In genomic region chr19:38397004-38397403, GRCm38 (mm10) we compare ENCODE assay signal across 9 mouse cellular contexts. TPM values are rescaled to one million over a fixed set of nuclear protein-coding genes. Genes with fewer than 3 reads are reported as not detected.
DNase-seq lines count a peak whose midpoint lies in the region; ATAC-seq and TF ChIP-seq lines count a peak whose summit lies in the region.
"Had no signal": no experiment of that assay in that cellular context is flagged by ENCODE, and none has a peak within 500 bp of the region (broad histone marks: within the 10 kb centered on the region; RNA-seq: fewer than 3 reads in every experiment).

No protein-coding gene starts in this region.

- no peaks in the 10 kb centered on the region for H3K36me3 ChIP-seq in lung, embryonic 14.5 days (ENCODE audit: insufficient read depth)
- no peaks in the 10 kb centered on the region for H3K36me3 ChIP-seq in forebrain, embryonic 11.5 days (ENCODE audit: control insufficient read depth, insufficient read depth, low read length)
- no peaks in the 10 kb centered on the region for H3K36me3 ChIP-seq in limb, embryonic 15.5 days
- no peaks in the 10 kb centered on the region for H3K36me3 ChIP-seq in stomach, embryonic 15.5 days

- H3K27me3 ChIP-seq in lung, embryonic 14.5 days (ENCODE audit: insufficient read depth, low read length): peaks cover 4% of the 10 kb centered on the region; the same call in 1 of the 2 replicates
- H3K27me3 ChIP-seq in forebrain, embryonic 11.5 days (ENCODE audit: control insufficient read depth, insufficient read depth, low read length): no peaks in the 10 kb centered on the region
- no peaks in the 10 kb centered on the region for H3K27me3 ChIP-seq in limb, embryonic 15.5 days
- H3K27me3 ChIP-seq in stomach, embryonic 15.5 days (replicated peaks): no peaks in the 10 kb centered on the region

- peak overlapping the region; percentile 59; the same call in 1 of the 2 replicates for H3K4me3 ChIP-seq in lung, embryonic 14.5 days (ENCODE audit: low read depth, low read length)
- peak overlapping the region; percentile 67 for H3K4me3 ChIP-seq in forebrain, embryonic 11.5 days (ENCODE audit: low read depth, low read length)
- H3K4me3 ChIP-seq in limb, embryonic 15.5 days: peak overlapping the region; percentile 69; the same call in 1 of the 2 replicates
- peak overlapping the region; percentile 72 for H3K4me3 ChIP-seq in stomach, embryonic 15.5 days (replicated peaks)

- H3K9me3 ChIP-seq in lung, embryonic 14.5 days (ENCODE audit: low read depth, low read length): no peaks in the 10 kb centered on the region
- no peaks in the 10 kb centered on the region for H3K9me3 ChIP-seq in forebrain, embryonic 11.5 days (ENCODE audit: control insufficient read depth, low read length)
- H3K9me3 ChIP-seq in limb, embryonic 15.5 days: no peaks in the 10 kb centered on the region
- no peaks in the 10 kb centered on the region for H3K9me3 ChIP-seq in stomach, embryonic 15.5 days

- peak overlapping the region; percentile 89 for H3K4me2 ChIP-seq in lung, embryonic 14.5 days
- H3K4me2 ChIP-seq in forebrain, embryonic 11.5 days (ENCODE audit: low read depth, low read length, severe bottlenecking): peak overlapping the region; percentile 73
- 0 out of 2 replicates have a peak overlapping the region, but pooled peaks have one; percentile 94 for H3K4me2 ChIP-seq in limb, embryonic 15.5 days
- H3K4me2 ChIP-seq in stomach, embryonic 15.5 days: peak overlapping the region; percentile 93

- no peak for ATAC-seq in lung, embryonic 14.5 days (ENCODE audit: insufficient read depth)
- ATAC-seq in forebrain, embryonic 11.5 days (replicated peaks; ENCODE audit: low FRiP score): no peak
- no peak for ATAC-seq in limb, embryonic 15.5 days (ENCODE audit: insufficient number of reproducible peaks, low FRiP score, low TSS enrichment, low read depth)
- ATAC-seq in stomach, embryonic 15.5 days (ENCODE audit: insufficient read depth, low FRiP score, low read depth): no peak
- no peak for ATAC-seq in megakaryocyte progenitor cell, adult 5-6 weeks (replicated peaks; ENCODE audit: poor library complexity)

- no peak for DNase-seq in lung, embryonic 14.5 days
- DNase-seq in lung, adult 18-20 months: no peak
- DNase-seq in forebrain, embryonic 11.5 days (ENCODE audit: low spot score): no peak
- DNase-seq in yolk sac, embryonic 10.5 days (ENCODE audit: low spot score): no peak
- no peak for DNase-seq in gastrocnemius, postnatal 25 days
- DNase-seq: right cerebral cortex, postnatal 25 days had no signal

- no peak overlapping the region for H3K27ac ChIP-seq in lung, embryonic 14.5 days (ENCODE audit: low read depth)
- H3K27ac ChIP-seq in forebrain, embryonic 11.5 days (ENCODE audit: low read depth, low read length): no peak overlapping the region
- no peak overlapping the region for H3K27ac ChIP-seq in limb, embryonic 15.5 days
- peak overlapping the region; percentile 21; the same call in 1 of the 2 replicates for H3K27ac ChIP-seq in stomach, embryonic 15.5 days

- no peak for TF ChIP-seq CTCF in lung, embryonic 14.5 days (IDR thresholded peaks at IDR 0.05; ENCODE audit: low read depth)

- no peaks in the 10 kb centered on the region for H3K4me1 ChIP-seq in lung, embryonic 14.5 days (ENCODE audit: insufficient read depth)
- 0 out of 2 replicates have a peak, but pooled peaks cover 2% of the 10 kb centered on the region for H3K4me1 ChIP-seq in forebrain, embryonic 11.5 days (replicated peaks; ENCODE audit: control insufficient read depth, insufficient read depth, low read length)
- H3K4me1 ChIP-seq in limb, embryonic 15.5 days: peaks cover 11% of the 10 kb centered on the region; the same call in 1 of the 2 replicates
- H3K4me1 ChIP-seq in stomach, embryonic 15.5 days: peaks cover 3% of the 10 kb centered on the region

- H3K9ac ChIP-seq in lung, embryonic 14.5 days: no peak overlapping the region
- no peak overlapping the region for H3K9ac ChIP-seq in forebrain, embryonic 11.5 days (ENCODE audit: low read length)
- no peak overlapping the region for H3K9ac ChIP-seq in limb, embryonic 15.5 days
- peak overlapping the region; percentile 16; the same call in 1 of the 2 replicates for H3K9ac ChIP-seq in stomach, embryonic 15.5 days

- WGBS in lung, embryonic 14.5 days: 52% methylated on average over 6 of the region's 6 CpGs
- 33% methylated on average over 6 of the region's 6 CpGs for WGBS in forebrain, embryonic 11.5 days
- WGBS in limb, embryonic 15.5 days: 44% methylated on average over 6 of the region's 6 CpGs
- WGBS in stomach, embryonic 15.5 days: 50% methylated on average over 6 of the region's 6 CpGs

RNA-seq across cellular contexts. Expression of gene Slc35g1, which starts 1.2 kb away (rescaled TPM):
- 4.5 and 5.1 TPM in 2 replicates for polyA plus RNA-seq in lung, embryonic 14.5 days (2014; fragmentation: Nextera tagmentation; extraction: Ambion mirVana)
- 6.6 and 7.4 TPM in 2 replicates for polyA plus RNA-seq in forebrain, embryonic 11.5 days (2014; fragmentation: Nextera tagmentation; extraction: Ambion mirVana)
- polyA plus RNA-seq in limb, embryonic 15.5 days (2015; fragmentation: Nextera tagmentation; extraction: Ambion mirVana): 2.3 and 3.0 TPM in 2 replicates
- polyA plus RNA-seq in stomach, embryonic 15.5 days (2015; fragmentation: Nextera tagmentation; extraction: Ambion mirVana): 10.4 and 11.0 TPM in 2 replicates
- total RNA-seq in megakaryocyte progenitor cell, adult 5-6 weeks (2015): 9.9 and 14.3 TPM in 2 replicates
- 10.2 and 12.9 TPM in 2 replicates for total RNA-seq in megakaryocyte progenitor cell, adult 5-6 weeks (2017)
- 1 to 10 TPM; 1.4 to 1.6 TPM for total RNA-seq in gastrocnemius, postnatal 25 days (2021)
